Mouse (Mus musculus): ENCODE data around the gene Tjp2.
"Not testable (repeated sequence)": the region's sequence is repeated elsewhere in the genome, so short reads cannot be mapped to it uniquely, and the experiment has no call there.

Tjp2 gene

DNA sequence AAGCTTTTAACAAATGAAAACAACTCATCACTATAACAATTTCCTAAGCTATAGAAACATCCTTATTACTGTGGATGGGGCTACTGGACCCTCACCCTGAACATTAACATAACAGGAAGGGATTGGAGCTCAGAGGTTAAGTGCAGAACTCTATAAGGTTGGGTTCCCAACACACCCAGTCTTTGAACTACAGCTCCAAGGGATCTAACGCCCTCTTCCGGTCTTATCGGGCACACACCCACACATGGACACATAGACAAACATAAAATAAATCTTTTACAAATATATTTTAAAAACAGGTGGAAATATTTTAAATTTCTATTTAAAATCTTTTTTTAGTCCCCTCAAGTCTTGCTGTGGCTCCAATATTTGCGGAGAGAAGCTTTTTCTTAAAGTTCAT lies 3.4 kb downstream of the Tjp2 start:
- no peak for DNase-seq (ENCODE audit: low spot score)

DNA sequence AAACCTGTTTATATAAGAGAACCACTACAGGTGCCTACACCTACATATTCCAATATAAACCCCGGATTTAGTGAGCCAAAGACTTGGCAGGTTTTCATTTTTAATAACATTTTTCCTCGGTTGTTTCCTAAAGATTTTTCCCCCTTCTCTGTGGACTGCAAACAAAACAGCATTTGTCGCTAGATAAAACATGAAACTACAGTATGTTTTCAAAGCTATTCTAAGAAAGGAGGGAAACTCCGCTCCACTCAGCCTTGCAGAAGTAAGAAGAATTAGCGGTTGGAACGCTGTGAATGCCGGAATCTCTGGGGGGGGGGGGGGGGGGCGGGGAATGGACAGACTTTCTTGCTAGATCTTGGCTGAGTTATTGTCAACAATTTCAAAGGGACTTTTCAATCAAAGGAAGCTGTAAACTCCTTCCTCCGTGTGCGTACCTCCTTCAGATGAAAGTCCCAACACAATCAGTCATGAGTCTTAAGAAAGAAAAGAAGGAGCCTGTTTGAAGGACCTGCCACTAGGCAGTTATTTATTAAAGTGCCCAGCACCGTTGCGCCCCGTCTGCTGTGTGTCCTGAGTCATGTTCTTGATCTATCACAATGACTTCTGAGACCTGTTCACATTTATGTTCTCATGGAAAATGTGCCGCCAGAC lies 3.9 kb downstream of the Tjp2 start:
- no peak for DNase-seq (ENCODE audit: low spot score)

- no peak for DNase-seq (ENCODE audit: low spot score)
Measured at GRCm38 (mm10) chr19:24219011-24219410, 5.8 kb downstream of the Tjp2 start.

DNA sequence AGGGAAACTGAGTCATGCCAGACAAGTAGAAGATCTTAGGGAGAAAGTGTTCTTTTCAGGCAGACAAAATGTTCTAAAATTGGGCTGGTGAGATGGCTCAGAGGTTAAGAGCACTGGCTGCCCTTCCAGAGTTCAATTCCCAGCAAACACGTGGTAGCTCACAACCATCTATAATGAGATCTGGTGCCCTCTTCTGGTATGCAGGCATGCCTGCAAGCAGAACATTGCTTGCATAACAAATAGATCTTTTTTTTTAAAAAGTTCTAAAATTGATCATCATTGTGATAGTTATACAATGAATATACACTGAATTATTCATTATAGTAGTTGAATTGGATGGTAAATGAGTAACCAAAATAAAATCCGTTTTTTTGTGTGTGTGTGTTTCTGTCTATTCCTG lies 6.5 kb downstream of the Tjp2 start:
- DNase-seq (ENCODE audit: low spot score) = no peak

DNA sequence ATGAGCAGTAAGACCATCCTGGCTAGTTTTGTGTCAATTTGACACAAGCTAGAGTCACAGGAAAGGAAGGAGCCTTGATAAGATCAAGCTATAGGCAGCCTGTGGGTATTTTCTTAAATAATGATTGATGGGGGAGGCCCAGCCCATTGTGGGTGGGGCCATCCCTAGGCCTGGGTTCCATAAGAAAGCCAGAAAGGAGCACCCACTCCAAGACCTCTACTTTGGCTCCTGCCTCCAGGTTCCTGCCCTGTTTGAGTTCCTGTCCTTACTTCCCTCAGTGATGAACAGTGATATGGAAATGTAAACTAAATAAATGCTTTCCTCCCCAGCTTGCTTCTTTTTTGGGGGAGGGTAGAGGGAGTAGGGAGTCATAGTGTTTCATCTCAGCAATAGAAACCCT lies 7.0 kb downstream of the Tjp2 start:
- no peak for DNase-seq (ENCODE audit: low spot score)

- no peak for DNase-seq (ENCODE audit: low spot score)
Measured at GRCm38 (mm10) chr19:24216771-24217170, 8.1 kb downstream of the Tjp2 start.

DNA sequence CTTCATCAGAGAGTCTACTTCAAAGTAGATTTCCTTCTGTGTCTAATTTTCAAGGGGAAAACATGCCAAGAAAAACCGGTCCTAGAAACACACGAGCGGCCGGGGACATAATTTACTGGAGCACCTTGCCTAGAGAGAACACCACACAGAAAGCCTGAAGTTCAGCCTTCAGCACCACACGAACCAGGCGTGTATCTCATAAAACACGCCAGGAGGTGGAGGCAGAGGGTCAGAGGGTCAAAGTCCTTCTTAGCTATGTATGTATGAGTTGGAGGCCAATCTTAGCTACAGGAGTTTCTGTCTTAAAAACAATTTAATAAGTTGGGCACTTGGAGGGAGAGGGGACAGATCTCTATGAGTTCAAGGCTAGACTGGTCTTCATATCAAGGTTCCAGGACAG lies 9.9 kb downstream of the Tjp2 start:
- no peak for DNase-seq (ENCODE audit: low spot score)

DNA sequence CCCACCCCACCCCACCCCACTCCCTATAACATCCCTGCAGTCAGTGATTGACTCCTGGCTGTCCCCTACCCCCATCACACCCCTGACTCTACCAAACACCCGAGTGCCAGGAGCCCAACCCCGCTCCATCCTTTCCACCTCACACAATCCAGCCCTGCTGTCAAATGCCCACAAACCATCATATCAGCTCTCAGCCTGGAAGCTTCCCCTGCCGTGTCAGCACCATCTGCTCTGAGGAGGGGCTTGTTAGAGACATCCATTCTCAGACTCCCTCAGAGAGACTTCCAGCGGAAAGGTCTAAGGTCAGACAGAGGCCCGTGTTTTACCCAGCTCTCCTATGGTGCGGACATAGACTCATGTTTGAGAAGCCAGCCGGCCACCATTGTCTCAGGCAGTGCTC lies 11.5 kb downstream of the Tjp2 start:
- DNase-seq (ENCODE audit: low spot score) = no peak

DNA sequence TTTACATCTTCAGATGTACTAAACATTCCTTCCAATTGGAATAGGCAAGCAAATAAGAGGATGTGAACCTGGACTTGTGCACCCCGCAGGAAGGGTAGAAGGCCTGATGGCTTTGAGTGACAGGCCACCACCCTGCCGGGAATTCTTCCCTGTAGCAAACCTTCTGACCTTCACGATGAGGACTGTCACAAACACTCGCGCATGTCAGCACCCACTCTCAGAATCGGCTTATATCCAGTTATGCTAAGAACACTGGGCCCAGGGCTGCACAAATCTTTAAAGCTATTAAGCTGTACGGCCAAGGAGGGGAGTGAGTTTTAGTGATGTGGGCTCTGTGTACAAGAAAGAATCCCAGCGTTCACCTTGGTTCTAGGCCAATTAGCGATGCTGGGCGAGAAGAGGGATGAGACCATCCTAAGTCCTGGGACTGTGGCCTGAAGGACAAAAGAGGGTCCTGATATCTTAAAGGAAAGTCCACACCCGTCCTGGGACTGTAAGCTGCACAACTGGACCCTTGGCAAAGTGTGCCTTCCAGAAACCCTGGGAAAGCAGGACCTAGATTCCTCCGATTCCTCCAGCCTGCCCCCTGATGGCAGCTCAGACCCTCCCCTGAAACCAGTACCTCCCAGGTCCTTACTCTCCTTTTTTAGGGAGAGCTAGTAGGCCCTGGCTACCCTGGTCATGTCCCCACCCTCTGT lies 12.1 kb downstream of the Tjp2 start:
- no peak for DNase-seq (ENCODE audit: low spot score)

DNA sequence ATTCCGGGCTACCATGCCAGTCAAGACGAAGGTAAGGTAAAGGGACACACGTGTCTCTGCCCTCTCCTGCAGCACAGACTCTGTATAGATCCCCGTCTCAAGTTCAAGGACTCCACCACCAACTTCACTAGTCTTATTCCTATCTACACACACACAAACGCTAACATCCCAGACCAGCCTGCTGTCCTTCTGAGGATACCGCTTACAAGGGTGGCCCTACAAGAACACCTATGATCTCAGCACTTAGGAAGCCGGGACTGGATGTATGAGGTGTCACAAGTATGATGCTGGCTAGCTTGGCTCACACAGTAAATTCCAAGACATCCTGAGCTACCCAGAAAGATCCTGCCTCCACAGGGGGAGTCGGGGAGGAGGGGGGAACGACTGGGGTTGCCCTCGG lies 13.7 kb downstream of the Tjp2 start:
- no peak for DNase-seq (ENCODE audit: low spot score)

GRCm38 (mm10) chr19:24209516-24209915 lies 15.3 kb downstream of the Tjp2 start:
- no peak for DNase-seq (ENCODE audit: low spot score)

DNA sequence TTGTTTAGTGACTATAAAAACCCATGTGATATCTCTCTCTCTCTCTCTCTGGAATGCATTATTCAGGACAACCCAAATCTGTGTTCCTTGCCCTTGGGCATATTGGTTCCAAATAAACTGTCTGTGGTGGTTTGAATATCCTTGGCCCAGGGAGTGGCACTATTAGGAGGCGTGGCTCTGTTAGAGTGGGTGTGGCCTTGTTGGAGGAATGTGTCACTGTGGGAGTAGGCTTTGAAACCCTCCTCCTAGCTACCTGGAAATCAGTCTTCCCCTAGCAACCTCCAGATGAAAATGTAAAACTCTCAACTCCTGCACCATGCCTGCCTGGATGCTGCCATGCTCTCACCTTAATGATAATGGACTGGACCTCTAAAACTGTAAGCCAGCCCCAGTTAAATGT lies 16.9 kb downstream of the Tjp2 start:
- no peak for DNase-seq (ENCODE audit: low spot score)

GRCm38 (mm10) chr19:24205001-24205400 lies 19.8 kb downstream of the Tjp2 start:
- no peak for DNase-seq (ENCODE audit: low spot score)

GRCm38 (mm10) chr19:24201848-24202247 lies 23.0 kb downstream of the Tjp2 start:
- DNase-seq (ENCODE audit: low spot score) = no peak

DNA sequence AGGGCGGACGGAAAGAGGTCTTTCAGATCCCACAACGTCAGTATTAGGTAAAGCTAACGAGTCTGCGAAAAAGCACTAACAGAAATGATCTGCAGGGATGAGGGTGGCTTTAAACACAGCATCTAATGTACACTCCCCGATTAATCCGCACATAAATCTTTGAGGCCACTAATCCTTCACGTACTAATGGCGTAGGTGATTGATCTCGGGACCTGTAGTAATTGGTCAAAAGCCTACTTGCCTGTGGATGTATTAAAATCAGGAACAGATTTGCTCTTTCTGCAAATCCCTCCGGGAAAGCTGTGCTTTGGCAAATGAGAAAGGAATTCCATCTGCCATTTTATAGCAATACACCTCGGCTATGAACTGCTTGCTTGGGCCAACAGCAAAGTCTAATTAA lies 24.3 kb downstream of the Tjp2 start:
- no peak for DNase-seq (ENCODE audit: low spot score)

DNA sequence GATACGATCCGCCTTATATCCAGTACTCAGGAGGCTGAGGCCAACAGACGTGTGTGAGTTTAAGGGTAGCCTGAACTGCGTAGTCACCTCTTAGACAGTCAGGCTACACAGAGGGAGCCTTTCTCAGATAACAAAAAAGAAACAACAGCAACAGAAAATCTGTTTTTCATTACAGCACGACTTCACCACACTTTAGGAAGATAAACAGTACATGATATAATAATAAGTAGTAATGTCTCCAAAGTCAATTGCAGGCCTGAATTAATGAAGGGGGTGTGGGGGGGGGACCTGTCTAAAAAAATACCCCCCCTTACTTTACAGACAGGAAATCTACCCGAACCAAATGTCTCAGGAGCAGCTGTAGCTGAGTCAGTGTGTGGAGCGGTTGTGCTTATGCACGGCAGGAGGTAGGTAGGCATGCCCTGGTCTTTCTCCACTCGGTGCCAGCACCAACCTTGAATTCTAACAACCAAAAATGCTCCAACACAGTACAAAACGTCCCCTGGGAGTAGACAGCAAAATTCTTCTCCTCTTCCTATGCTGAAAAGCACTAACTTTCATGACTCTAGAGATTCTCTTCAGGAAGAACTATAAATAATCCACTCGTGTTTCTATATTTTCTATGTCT lies 26.0 kb downstream of the Tjp2 start:
- DNase-seq (ENCODE audit: low spot score) = no peak

GRCm38 (mm10) chr19:24197338-24197737 lies 27.5 kb downstream of the Tjp2 start:
- DNase-seq (ENCODE audit: low spot score) = no peak

- DNase-seq (ENCODE audit: low spot score) = no peak
Measured at GRCm38 (mm10) chr19:24195224-24195623, 29.6 kb downstream of the Tjp2 start.

- DNase-seq (ENCODE audit: low spot score) = no peak
Measured at GRCm38 (mm10) chr19:24194216-24194615, 30.6 kb downstream of the Tjp2 start.

DNA sequence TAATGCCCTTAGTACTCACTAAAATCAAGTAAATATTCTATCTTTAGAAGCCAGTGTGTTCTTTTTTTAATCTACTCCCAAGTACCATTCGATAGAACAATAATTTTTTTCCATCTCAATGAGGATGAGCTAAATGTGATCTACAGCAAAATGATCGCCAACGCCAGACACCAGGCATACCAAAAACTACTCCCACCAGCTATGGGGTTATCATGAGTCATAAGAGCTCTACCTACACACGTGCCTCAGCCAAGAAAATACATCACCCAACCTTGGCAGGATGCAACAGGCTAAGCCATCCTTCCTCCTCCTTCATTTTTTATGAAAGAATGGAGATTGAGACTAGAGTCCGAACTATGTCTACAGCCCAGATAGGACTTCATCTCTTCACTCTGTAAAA lies 31.9 kb downstream of the Tjp2 start:
- no peak for DNase-seq (ENCODE audit: low spot score)

GRCm38 (mm10) chr19:24187791-24188190 lies 37.0 kb downstream of the Tjp2 start:
- no peak for DNase-seq (ENCODE audit: low spot score)

GRCm38 (mm10) chr19:24187358-24187757 lies 37.5 kb downstream of the Tjp2 start:
- DNase-seq (ENCODE audit: low spot score) = not testable (repeated sequence)

DNA sequence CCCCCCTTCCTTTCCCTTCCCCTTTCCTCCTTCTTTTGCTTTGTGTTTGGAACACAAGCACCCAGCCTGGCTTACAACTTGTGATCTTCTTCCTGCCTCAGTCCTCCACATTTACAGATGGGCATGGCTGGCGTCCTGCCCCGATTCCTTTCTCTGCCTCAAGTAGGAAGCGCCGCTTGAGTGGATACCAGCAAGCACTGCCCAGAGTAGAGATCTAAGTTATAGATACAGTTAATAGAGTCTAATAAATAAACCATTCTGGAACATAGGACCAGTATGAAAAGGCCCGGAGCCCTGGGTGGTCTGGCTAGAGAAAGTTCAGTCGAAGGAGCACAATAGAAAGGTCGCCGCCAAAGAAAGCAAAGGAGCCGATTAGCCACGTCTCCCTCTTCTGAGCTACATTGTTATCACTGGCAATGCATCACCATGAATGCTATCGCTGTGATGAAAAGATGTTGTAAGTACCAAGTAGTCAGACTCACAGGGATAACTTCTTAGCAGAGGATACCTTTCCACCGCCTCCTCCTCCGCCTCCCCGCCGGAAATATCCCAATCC lies 41.1 kb downstream of the Tjp2 start:
- no peak for DNase-seq (ENCODE audit: low spot score)

All from ovary, postnatal 14 days (tissue).